Mouse (Mus musculus) liver, embryonic 11.5 days (tissue): ENCODE results near the gene Gpsm3. TPM values are rescaled to one million over a fixed set of nuclear protein-coding genes. Genes with fewer than 3 reads are reported as not detected.

ENCODE experiments used
- ATAC-seq: fragments of 200-750 bp; cut with Nextera tagmentation; replicated peaks from 2 replicates; pipeline ENCODE4 v1.8.0; 2017; ENCODE audit warnings: moderate number of reproducible peaks, mild to moderate bottlenecking, moderate TSS enrichment, moderate library complexity; ENCODE audit not compliant: low FRiP score
- DNase-seq: peaks from one replicate; pipeline ENCODE4 v3.0.0-alpha.2; 2017; ENCODE audit warnings: low spot score
- H3K27ac ChIP-seq: fragments of 300-500 bp; sonication (generic); 2 replicates; pipeline ENCODE4 v1.5.1; 2014; ENCODE audit warnings: mild to moderate bottlenecking, low read depth, low read length, control low read depth
- H3K27me3 ChIP-seq: fragments of 300-500 bp; sonication (generic); replicated peaks from 2 replicates; pipeline ENCODE4 v1.6.1; 2014; ENCODE audit warnings: low read length, mixed read lengths; ENCODE audit not compliant: control insufficient read depth, insufficient read depth
- H3K36me3 ChIP-seq: fragments of 300-500 bp; sonication (generic); 2 replicates; pipeline ENCODE4 v1.6.1; 2014; ENCODE audit warnings: mild to moderate bottlenecking, low read length, moderate library complexity, mixed read lengths; ENCODE audit not compliant: control insufficient read depth, insufficient read depth
- H3K4me1 ChIP-seq: fragments of 300-500 bp; sonication (generic); replicated peaks from 2 replicates; pipeline ENCODE4 v1.6.1; 2014; ENCODE audit warnings: low read length, mixed read lengths; ENCODE audit not compliant: control insufficient read depth, insufficient read depth
- H3K4me2 ChIP-seq: fragments of 300-500 bp; sonication (generic); 2 replicates; pipeline ENCODE4 v1.6.1; 2014; ENCODE audit warnings: mild to moderate bottlenecking, control low read depth, moderate library complexity
- H3K4me3 ChIP-seq: fragments of 300-500 bp; sonication (generic); 2 replicates; pipeline ENCODE4 v1.5.1; 2014; ENCODE audit warnings: low read depth, low read length, control low read depth
- H3K9ac ChIP-seq: fragments of 300-500 bp; sonication (generic); 2 replicates; pipeline ENCODE4 v1.6.1; 2014; ENCODE audit warnings: low read depth, low read length, control low read depth
- H3K9me3 ChIP-seq: fragments of 300-500 bp; sonication (generic); 2 replicates; pipeline ENCODE4 v1.6.1; 2016; ENCODE audit warnings: low read length, inconsistent platforms, mixed read lengths; ENCODE audit not compliant: control insufficient read depth
- WGBS: fragments of 180-500 bp; shearing (Covaris S2); extraction: QIAGEN DNeasy Blood & Tissue Kit; methylation state at CpG from one replicate; pipeline ENCODE4 v1.1.7; 2014; 5-methylcytosine and 5-hydroxymethylcytosine counted together
- polyA plus RNA-seq: library from polyadenylated mRNA; unstranded; fragments of >200 nt; fragmentation: Nextera tagmentation; extraction: Ambion mirVana; gene quantifications from 2 replicates; pipeline ENCODE4 v1.2.1, GENCODE M21; 2014

Gpsm3 gene
- polyA plus RNA-seq, 1 experiment from 2014 or later, result 19.8 TPM

DNA sequence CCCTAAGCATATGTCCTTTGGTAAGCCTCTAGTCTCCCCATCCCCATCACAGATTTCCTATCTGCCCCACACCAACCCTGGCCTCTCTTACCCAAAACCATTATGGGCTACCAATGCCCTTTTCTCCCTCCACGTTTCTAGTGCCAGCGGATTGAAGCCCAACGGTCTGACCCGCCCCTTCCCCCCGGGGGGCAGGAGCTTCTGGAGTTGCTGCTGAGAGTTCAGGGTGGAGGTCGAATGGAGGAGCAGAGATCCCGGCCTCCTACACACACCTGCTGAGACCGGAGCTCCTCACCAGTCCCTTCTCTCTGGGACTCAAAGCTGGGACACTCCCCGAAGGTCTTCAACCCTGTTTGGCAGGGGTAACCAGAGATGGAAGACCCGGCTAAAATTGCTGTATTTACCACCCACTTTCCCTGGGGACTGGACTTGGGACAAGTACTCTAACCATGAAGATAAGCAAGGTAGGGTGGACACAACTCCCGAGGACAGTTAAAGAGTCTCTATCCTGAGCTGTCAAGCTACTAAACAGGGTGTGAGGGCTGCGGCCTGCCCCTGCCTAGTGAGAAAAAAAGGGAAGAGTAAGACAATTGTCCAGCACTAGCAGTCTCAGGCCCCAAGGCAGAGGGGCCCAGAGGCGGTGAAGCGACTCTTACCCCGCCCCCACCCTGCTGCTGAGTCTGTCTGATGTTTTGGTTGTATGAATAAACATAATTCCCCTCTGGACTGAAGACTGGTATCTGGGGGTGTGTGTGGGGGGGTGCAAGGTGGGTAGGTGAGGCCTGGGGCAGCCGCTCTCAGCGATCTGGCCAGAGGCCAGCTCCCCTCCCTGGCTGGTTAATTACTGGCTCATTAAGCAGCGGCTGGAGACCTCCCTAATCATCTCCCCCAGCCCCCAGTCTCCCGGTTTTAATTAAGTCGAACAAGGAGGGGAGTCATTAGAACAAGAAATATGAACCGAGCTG, 1.7 kb downstream of the Gpsm3 start, which contains the start of gene Pbx2:
Pbx2 (plus strand) TSS at position 238 of the 965 bp plus-strand sequence.
- H3K27ac ChIP-seq, result peak within 1 kb of the TSS; percentile 95
- H3K4me1 ChIP-seq, result peaks cover 62% of the 10 kb centered on the region
- no peaks in the 10 kb centered on the region for H3K27me3 ChIP-seq
- no peaks in the 10 kb centered on the region for H3K9me3 ChIP-seq
- H3K4me2 ChIP-seq, result peak within 1 kb of the TSS; percentile 100
- peak within 1 kb of the TSS; percentile 91 for H3K4me3 ChIP-seq
- ATAC-seq (peak; percentile 7; the same call in 1 of the 2 replicates), DNase-seq (peak; percentile 62)
- H3K36me3 ChIP-seq, result peaks cover 4% of the 10 kb centered on the region; the same call in 1 of the 2 replicates
- peak within 1 kb of the TSS; percentile 96 for H3K9ac ChIP-seq
- WGBS, result 5% methylated on average over 21 of the region's 21 CpGs

DNA sequence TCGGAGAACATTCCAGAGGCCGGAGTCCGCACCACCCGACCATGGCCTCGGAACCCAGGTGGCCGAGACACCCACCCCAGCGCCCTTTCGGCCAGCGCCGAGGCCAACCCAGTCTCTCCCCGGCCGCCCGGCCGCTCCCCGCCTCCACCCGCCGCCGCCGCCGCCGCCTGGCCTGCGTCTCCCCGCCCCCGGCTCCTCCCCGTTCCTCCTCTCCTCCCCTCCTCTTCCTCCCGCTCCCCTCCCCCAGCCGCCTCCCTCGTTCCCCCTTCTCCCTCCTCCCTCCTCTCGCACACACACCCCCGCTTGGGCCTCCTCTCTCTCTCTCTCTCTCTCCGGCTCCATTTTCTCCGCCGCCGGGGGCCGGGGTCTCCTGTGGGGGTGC, 2.4 kb downstream of the Gpsm3 start:
- Histone ChIP-seq H3K4me2 (peak overlapping the region; percentile 100), H3K4me1 (peaks cover 62% of the 10 kb centered on the region), H3K4me3 (peak overlapping the region; percentile 91), H3K36me3 (peaks cover 4% of the 10 kb centered on the region; the same call in 1 of the 2 replicates), H3K27ac (peak overlapping the region; percentile 95), H3K9me3 (no peaks in the 10 kb centered on the region), H3K9ac (peak overlapping the region; percentile 96), H3K27me3 (no peaks in the 10 kb centered on the region)
- 0% methylated on average over 21 of the region's 35 CpGs for WGBS
- peak; percentile 67 for ATAC-seq
- DNase-seq, result peak; percentile 94

DNA sequence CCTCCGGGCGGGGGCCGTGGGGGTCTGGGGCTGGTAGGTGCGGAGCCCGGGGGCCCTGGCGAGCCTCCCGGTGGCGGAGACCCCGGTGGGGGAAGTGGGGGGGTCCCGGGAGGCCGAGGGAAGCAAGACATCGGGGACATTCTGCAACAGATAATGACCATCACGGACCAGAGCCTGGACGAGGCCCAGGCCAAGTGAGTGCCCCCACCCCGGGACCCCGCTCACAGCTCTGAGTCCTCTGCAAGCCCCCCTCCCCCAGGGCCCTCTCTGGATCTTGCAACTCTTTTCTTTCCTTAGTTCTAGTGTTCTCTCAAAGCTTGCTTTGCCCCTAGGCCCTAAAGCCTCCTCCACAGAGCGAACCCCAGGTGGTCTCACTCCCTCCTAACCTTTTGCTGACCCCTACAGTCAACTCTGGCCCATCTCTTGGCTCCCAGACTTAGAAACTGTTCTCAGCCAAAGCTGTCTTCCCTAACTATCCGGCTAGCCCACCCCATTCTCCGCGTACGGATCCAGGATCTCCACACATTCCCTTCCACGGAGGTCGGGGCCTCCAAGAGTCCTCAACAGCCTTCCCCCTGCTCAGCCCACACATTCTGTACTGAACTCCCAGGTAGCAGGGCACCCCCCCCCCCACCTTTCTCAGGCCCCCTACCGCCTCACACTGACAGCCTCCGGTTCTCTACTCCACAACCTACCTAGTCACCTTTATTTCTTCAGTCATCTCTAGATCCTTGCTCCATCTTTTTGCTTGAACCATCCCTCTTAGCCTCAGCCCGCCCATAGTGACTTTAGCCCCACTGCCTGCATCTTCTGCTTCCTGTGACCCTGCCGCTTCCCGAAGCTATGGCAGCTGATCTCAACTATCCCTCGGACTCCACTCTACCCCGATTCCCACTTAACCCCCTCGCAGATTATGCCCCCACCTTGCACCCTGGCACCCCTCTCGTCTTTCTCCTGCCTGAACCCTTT, 3.3 kb downstream of the Gpsm3 start:
- Histone ChIP-seq H3K9ac (peak overlapping the region; percentile 96), H3K27me3 (no peaks in the 10 kb centered on the region), H3K4me2 (peak overlapping the region; percentile 100), H3K36me3 (peaks cover 4% of the 10 kb centered on the region; the same call in 1 of the 2 replicates), H3K4me3 (peak overlapping the region; percentile 91), H3K27ac (peak overlapping the region; percentile 95), H3K9me3 (no peaks in the 10 kb centered on the region), H3K4me1 (peaks cover 65% of the 10 kb centered on the region)
- ATAC-seq (no peak), DNase-seq (no peak)
- 2% methylated on average over 30 of the region's 32 CpGs for WGBS

DNA sequence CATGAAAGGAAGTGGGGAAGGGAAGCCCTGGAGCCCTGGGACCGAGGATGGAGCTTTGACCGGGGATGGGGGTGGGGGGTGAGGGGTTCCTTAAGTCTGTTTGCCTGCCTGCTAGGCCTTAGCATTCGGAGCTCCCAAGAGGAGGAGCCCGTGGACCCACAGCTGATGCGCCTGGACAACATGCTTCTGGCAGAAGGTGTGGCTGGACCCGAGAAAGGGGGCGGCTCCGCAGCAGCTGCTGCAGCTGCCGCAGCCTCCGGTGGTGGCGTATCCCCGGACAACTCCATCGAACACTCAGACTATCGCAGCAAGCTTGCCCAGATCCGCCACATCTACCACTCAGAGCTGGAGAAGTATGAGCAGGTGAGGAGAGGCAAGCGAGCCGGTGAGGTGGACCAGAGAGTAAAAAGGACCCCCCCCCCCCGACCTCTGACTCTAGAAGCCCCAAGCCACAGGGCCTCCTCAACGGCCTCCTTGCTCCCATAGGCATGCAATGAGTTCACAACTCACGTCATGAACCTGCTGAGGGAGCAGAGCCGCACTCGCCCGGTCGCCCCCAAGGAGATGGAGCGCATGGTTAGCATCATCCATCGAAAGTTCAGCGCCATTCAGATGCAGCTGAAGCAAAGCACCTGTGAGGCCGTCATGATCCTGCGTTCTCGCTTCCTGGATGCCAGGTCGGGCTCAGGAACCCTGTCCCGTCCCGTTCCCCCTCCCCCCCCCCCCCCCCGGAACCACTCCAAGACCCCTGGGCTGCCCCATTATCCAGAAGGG, 4.3 kb downstream of the Gpsm3 start:
- Histone ChIP-seq H3K4me3 (peak overlapping the region; percentile 91), H3K27ac (no peak overlapping the region; the same call in 1 of the 2 replicates), H3K36me3 (peaks cover 4% of the 10 kb centered on the region; the same call in 1 of the 2 replicates), H3K4me2 (peak overlapping the region; percentile 100), H3K9ac (peak overlapping the region; percentile 96; the same call in 1 of the 2 replicates), H3K4me1 (peaks cover 64% of the 10 kb centered on the region), H3K27me3 (no peaks in the 10 kb centered on the region), H3K9me3 (no peaks in the 10 kb centered on the region)
- ATAC-seq (no peak), DNase-seq (no peak)
- WGBS, result 63% methylated on average over 34 of the region's 34 CpGs

DNA sequence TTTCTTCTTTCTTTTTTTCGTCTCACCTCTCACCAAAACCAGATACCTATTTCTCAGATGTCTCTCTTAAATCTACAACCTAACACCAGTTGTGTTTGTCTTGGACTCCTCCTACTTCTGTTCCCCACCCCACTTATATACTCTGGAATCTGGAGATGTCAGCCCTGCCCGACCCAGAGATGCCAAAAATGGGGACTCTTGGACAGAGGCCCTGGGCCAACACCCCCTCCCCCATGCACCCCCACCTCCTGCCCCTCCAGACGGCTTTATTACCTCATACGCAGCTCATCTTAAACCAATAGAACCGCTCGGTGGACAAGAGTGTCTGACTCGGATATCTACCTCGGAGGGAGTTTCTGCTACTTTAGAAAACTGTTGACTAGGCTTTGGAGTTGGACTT, 6.5 kb downstream of the Gpsm3 start:
- H3K4me3 ChIP-seq, result no peak overlapping the region
- no peak overlapping the region for H3K4me2 ChIP-seq
- no peak overlapping the region for H3K27ac ChIP-seq
- 77% methylated on average over 8 of the region's 8 CpGs for WGBS
- DNase-seq, result no peak
- H3K36me3 ChIP-seq, result peaks cover 11% of the 10 kb centered on the region
- ATAC-seq, result no peak
- H3K9me3 ChIP-seq, result no peaks in the 10 kb centered on the region
- no peak overlapping the region for H3K9ac ChIP-seq
- no peaks in the 10 kb centered on the region for H3K27me3 ChIP-seq
- peaks cover 46% of the 10 kb centered on the region for H3K4me1 ChIP-seq

DNA sequence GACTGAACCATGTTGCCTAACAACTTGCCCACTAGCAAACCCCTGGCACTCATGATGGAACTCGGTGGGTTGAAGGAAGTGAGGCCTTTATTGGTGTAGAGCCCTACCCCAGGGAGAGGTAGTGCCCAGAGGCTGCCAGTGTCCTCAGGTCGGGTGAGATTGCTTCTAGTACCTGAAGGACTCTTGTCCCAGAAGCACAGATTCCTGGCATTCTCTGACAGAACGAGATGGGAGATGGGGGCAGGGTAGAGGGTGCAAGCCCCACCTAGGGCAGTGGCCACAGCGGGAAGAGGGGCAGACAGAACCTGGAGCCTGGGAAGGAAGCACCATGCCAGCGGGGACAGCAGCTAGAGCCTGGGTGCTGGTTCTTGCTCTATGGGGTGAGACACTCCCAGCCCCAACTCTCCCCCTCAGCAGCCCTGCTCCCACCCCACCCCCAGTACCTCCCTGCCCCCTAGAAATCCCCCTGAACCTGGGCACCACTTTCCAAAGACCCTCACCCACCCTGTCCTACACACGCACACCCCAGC, 8.0 kb downstream of the Gpsm3 start, which contains the start of gene Ager:
Ager (plus strand) TSS at position 297 of the 530 bp plus-strand sequence.
- H3K27ac ChIP-seq, result peak within 1 kb of the TSS; percentile 19; the same call in 1 of the 2 replicates
- DNase-seq (no peak), ATAC-seq (no peak)
- no peaks in the 10 kb centered on the region for H3K27me3 ChIP-seq
- no peak within 1 kb of the TSS; the same call in 1 of the 2 replicates for H3K4me2 ChIP-seq
- peaks cover 15% of the 10 kb centered on the region for H3K36me3 ChIP-seq
- no peak within 1 kb of the TSS for H3K4me3 ChIP-seq
- peak within 1 kb of the TSS; percentile 40 for H3K9ac ChIP-seq
- H3K4me1 ChIP-seq, result peaks cover 44% of the 10 kb centered on the region
- WGBS, result 15% methylated on average over 6 of the region's 6 CpGs
- H3K9me3 ChIP-seq, result no peaks in the 10 kb centered on the region

DNA sequence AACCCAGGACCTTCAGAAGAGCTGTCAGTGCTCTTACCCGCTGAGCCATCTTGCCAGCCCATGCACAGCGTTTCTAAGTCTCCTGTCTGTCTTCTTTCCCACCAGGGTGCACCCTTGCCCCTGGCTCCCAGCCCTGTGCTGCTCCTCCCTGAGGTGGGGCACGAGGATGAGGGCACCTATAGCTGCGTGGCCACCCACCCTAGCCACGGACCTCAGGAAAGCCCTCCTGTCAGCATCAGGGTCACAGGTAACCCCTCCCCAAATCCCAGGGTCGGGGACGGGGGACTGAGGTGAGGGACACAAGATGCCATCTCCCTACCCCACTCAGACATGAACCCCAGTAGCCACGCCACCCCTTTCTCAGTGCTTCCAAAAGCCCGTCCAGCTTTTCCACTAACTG, 10.3 kb downstream of the Gpsm3 start:
- peaks cover 36% of the 10 kb centered on the region for H3K4me1 ChIP-seq
- H3K27ac ChIP-seq, result no peak overlapping the region
- DNase-seq, result no peak

More for the DNA sequence above, 10.3 kb downstream of the Gpsm3 start:
- Histone ChIP-seq H3K36me3 (peaks cover 14% of the 10 kb centered on the region), H3K4me2 (no peak overlapping the region), H3K9me3 (no peaks in the 10 kb centered on the region), H3K27me3 (no peaks in the 10 kb centered on the region), H3K9ac (no peak overlapping the region), H3K4me3 (no peak overlapping the region)
- no peak for ATAC-seq
- WGBS, result 75% methylated on average over 9 of the region's 9 CpGs
